Mouse (Mus musculus) G1E (cell line): ENCODE results near the gene Gmpr.

ENCODE experiments used
- CTCF ChIP-seq: IDR thresholded peaks from 2 replicates; pipeline ENCODE4 v1.5.1; 2012; ENCODE audit warnings: low read depth, low read length, inconsistent platforms, mixed read lengths
- POLR2AphosphoS5 ChIP-seq: IDR thresholded peaks from 2 replicates; pipeline ENCODE4 v1.6.1; 2012; ENCODE audit warnings: low read depth, low read length, inconsistent platforms; ENCODE audit not compliant: insufficient replicate concordance
- TAL1 ChIP-seq: conservative IDR thresholded peaks from 2 replicates; pipeline ENCODE4 v1.6.1; 2012; ENCODE audit warnings: low read depth, low read length, inconsistent platforms, mixed read lengths

DNA sequence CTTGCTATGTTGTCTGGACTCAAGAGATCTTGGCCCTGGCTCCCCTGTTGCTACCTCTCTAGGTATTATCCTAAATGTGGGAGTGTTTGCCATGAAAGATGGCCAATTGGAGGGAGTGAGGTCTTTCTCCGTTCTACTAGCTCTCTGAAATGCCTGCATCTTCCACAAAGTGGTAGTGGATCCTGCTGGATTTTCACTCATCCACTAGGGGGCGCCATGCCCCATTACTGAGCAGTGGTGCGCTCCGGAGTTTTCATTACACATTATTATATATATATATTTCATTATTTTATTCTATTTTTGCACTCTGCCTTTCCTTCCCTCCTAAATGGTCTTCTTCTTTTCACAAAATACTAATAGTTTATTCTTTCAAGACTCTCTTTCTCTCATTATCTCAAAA lies 65.5 kb downstream of the Gmpr start:
- TF ChIP-seq CTCF (peak; percentile 63), POLR2AphosphoS5 (no peak), TAL1 (no peak)
